Mouse (Mus musculus) gastrocnemius, adult 2 months (tissue): Measurements from ENCODE around the gene Paxx. TPM values are rescaled to one million over a fixed set of nuclear protein-coding genes. Genes with fewer than 3 reads are reported as not detected.

Experiments used
- DNase-seq: peaks from one replicate; pipeline ENCODE4 v3.0.0; 2022
- H3K27ac ChIP-seq: fragments of 200-600 bp; 2 replicates; pipeline ENCODE4 v1.8.1; 2022; ENCODE audit warnings: mild to moderate bottlenecking
- H3K4me3 ChIP-seq: fragments of 200-600 bp; 2 replicates; pipeline ENCODE4 v1.8.1; 2022; ENCODE audit warnings: mild to moderate bottlenecking, moderate library complexity
- CTCF ChIP-seq: fragments of 200-600 bp; IDR thresholded peaks from 2 replicates; pipeline ENCODE4 v1.8.1; 2022; ENCODE audit warnings: antibody characterized with exemption, mild to moderate bottlenecking, moderate library complexity
- intact Hi-C: fragments of 180-260 bp; cut with DNase I; formaldehyde crosslinking; loops from one replicate; pipeline ENCODE4 v1.15.1; 2025
- total RNA-seq, 2 experiments: library from RNA; stranded (reverse); gene quantifications; 2 replicates each; pipeline ENCODE4 v1.2.3; 2021

Gene Paxx
- total RNA-seq, 2 experiments from 2014 or later, result 13.6 to 14.4 TPM

DNA sequence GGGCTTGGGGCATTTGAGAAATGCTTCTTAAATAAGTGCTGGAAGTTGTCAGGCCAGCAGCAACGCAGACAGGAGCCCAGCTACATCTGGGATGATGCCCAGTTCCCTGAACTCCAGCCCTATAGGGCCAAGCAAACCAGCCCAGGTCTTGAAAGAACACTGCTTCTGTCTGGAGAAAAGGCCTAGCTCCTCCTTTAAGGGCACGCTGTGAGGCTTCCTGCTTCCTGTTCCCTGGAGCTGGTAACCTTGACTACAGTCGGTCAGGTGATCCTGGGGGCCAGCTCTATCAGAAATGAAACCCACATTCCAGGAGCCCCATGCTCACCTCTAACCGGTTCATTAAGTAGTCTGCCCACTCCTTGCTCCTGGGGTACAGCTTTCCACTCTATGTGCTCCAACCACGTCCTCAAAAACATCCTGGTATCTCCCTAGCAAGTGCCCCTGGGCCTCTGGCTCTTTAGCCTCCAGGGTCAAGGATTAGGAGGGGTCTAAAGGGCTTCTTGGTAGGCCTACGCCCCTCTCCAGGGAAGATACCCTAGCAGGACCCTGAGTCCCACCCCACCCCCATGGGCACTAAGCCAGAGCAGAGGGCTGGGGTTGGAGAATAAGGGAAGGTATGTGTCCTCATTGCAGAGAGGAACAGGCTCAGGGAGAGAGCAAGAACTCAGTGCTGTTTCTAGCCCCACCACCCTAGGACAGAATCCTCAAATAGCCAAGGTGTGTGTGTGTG lies 37.1 kb upstream of the Paxx start:
- no peak for DNase-seq
- no peak overlapping the region for H3K4me3 ChIP-seq
- intact Hi-C loops, result no loop called here
- TF ChIP-seq CTCF, result no peak
- no peak overlapping the region for H3K27ac ChIP-seq

DNA sequence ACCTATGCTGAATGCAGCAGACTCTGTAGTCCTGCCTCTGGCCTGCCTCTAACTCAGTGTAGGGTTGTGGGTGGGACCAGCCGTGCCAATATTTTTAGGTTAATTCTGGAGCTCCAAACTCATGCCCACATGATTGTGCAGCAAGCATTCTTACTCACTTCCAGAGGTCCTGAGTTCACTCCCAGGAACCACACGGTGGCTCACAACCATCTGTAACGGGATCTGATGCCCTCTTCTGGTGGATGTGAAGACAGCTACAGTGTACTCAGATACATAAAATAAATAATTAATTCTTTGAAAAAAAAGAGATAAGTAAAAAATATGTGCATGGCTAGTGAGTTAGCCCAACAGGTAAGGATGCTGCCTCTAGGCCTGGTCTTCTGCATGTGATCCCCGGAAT lies 35.6 kb upstream of the Paxx start:
- Histone ChIP-seq H3K4me3 (no peak overlapping the region), H3K27ac (no peak overlapping the region)
- no peak for DNase-seq
- intact Hi-C loops, result no loop called here
- peak; percentile 58 for TF ChIP-seq CTCF

DNA sequence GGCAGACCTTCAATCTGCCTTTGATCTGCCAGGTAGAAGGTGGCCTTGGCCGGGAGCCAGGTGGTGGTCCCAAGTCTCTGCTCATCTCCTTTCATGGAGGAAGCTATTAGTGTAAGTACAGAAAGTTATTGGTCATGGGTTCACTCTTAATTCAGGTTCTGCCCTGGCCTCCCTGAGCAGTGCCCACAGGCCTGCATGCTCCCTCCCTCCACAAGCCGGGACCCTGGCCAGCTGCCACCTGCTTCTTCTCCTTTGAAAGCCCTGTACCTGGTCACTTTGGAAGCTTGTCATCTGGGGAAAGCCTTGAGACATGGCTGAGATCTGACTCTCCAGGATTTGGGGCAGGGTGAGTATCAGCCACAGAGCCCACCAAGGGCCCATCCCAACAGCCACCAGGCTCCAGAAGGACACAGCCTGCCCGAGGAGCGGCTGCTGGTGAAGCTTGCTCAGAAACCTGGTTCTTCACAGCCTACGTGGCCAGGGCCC lies 32.6 kb upstream of the Paxx start, which contains the start of gene Lcn12:
Lcn12 (minus strand) TSS at position 436 of the 486 bp plus-strand sequence.
- Histone ChIP-seq H3K4me3 (no peak within 1 kb of the TSS), H3K27ac (no peak within 1 kb of the TSS)
- no peak for TF ChIP-seq CTCF
- intact Hi-C loops, result no loop called here
- DNase-seq, result no peak

DNA sequence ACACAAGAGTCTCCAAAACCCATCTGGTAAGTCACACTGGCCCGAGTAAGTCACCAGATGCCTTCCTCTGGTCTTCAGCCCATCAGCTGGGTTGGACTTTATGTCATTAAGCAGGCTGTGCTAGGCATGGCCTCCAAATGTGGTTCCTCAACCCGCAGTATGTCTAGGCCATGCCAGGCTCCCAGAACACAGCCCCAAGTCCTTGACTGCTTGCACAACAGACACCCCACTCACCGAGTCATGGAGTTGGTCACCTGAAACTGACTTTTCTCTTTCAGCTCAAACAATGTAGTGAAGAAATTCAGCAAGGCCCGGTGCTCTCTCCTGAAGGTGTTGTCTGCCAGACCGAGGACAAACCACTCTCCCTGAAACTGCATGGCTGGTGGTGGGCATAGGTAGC lies 32.1 kb upstream of the Paxx start:
- DNase-seq, result no peak
- intact Hi-C loops, result no loop called here
- no peak overlapping the region for H3K27ac ChIP-seq
- no peak for TF ChIP-seq CTCF
- H3K4me3 ChIP-seq, result no peak overlapping the region

DNA sequence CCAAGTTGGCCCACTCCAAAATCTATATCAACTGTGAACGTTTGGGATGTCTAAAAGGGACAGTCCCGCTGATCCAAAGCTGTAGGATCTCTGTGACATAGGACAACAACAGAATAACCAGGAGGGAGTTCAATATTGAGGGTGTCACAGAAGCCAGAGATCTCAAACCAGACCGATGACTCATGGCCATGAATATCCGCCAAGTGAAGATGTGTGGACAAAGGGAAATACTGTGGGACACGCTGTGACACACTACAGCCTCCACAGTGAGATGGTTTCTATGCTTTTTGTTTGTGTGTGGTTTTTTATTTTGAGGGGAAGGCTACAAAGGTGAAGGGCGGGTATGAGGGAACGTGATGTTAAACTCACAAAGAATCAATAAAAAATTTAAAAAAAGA lies 27.8 kb upstream of the Paxx start:
- no peak for DNase-seq
- Histone ChIP-seq H3K4me3 (no peak overlapping the region), H3K27ac (no peak overlapping the region)
- intact Hi-C loops, result no loop called here
- TF ChIP-seq CTCF, result no peak

DNA sequence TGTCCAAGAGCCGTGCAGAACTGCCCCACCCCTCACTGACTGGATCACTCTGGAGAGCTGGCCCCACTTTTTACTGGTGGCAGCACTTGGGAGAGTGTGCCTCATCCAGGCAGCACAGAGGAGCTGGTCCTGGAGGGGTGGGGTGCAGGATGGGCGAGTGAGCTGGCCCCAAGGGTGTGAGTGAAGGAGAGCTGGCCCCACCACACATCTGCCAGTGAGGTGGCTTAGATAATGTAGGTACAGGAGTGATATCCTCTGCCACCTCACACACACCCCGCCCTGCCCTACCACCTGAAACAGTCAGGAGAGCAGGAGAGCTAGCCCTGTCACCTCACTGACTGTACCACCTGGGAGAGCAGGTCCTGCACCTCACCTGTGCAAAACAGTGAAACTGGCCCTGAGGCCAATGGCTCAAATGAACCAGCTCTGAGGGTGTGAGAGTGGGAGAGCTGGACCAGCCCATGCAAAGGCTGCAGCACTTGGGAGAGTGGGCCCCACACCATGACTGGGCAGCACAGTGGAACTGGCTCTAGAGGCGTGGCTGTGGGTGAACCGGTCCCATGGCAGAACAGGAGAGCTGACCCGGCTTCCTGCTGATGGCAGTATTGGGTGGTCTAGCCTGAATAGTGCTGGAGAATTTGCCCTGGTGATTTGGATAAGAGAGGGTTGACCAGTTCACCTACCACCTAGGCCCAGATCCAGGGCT lies 27.2 kb upstream of the Paxx start:
- DNase-seq, result no peak
- no peak for TF ChIP-seq CTCF
- intact Hi-C loops, result no loop called here
- no peak overlapping the region for H3K4me3 ChIP-seq
- H3K27ac ChIP-seq, result no peak overlapping the region

DNA sequence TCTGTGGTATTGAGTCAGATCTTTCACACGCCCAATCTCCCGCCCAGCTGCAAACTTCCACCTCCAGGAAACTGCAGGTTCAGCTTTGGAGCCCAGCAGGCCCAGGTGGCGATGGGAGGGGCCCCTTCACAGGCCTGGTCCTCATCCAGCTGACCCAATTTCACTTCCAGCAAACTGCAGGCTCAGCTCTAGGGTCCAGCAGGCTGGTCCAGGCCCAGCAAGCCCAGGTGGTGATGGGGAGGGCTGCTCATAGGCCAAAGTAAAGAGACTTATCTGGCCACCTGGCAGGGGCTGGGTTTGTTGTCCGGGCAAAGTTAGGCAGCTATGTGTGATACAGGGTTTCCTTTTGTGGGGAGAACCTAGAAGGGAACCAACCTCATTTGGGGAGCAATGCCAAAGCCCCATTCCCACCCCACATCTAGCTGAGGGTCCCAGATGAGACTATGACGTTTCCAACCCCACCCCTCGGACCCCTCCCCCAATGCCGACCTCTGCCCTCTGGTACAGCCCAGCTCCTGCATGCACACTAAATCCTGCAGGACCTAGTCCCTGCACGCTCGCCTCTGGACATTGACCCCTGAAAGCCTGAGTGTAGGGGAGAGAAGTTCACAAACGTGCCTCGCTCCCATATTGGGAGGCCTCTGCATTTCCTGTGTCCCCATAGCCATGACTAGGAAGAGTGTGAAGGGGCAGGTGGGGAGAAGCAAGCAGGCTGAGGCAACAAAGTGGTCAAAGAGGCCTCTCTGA lies 24.2 kb upstream of the Paxx start:
- no peak for TF ChIP-seq CTCF
- Histone ChIP-seq H3K27ac (no peak overlapping the region), H3K4me3 (no peak overlapping the region)
- intact Hi-C loops, result no loop called here
- DNase-seq, result peak; percentile 68

DNA sequence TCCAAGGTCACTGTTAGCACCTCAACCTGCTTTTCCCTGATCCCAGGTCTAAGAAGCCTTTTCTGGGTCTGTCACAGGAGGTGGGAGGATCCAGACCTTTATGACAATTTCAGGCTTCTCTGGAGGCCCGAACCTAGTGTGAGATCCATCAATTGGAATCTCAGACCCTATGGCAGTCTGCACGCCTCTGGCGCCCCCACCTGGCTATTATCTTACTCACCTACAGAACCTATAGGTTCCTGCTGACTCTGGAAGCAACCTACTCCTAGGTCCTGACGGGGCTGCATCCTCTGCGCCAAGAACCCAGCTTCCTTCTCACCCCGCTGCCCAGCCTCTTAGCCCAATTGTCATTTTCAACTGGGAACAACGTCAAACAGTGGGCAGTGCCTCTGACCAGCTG lies 22.1 kb upstream of the Paxx start:
- no peak for DNase-seq
- peak; percentile 62 for TF ChIP-seq CTCF
- intact Hi-C loops, result loop anchor here (1.0 kb wide), 1 partner anchor 61 kb away; no protein-coding TSS in a partner anchor
- Histone ChIP-seq H3K27ac (no peak overlapping the region), H3K4me3 (no peak overlapping the region)

DNA sequence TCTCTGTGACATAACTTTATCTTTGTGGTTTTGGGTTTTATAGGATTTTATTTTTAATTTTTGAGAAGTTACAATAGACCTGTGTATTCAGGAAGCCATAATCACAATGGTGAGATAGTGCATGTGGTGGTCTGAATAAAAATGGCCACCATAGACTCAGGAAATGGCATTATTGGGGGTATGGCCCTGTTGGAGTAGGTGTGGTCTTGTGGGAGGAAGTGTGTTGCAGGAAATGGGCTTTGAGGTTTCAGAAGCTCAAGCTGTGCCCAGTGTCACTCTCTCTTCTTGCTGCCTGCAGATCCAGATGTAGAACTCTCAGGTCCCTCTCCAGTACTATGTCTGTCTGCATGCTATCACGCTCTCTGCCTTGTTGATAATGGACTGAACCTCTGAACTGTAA lies 19.6 kb upstream of the Paxx start:
- no peak for DNase-seq
- H3K4me3 ChIP-seq, result no peak overlapping the region
- intact Hi-C loops, result no loop called here
- TF ChIP-seq CTCF, result no peak
- H3K27ac ChIP-seq, result no peak overlapping the region

DNA sequence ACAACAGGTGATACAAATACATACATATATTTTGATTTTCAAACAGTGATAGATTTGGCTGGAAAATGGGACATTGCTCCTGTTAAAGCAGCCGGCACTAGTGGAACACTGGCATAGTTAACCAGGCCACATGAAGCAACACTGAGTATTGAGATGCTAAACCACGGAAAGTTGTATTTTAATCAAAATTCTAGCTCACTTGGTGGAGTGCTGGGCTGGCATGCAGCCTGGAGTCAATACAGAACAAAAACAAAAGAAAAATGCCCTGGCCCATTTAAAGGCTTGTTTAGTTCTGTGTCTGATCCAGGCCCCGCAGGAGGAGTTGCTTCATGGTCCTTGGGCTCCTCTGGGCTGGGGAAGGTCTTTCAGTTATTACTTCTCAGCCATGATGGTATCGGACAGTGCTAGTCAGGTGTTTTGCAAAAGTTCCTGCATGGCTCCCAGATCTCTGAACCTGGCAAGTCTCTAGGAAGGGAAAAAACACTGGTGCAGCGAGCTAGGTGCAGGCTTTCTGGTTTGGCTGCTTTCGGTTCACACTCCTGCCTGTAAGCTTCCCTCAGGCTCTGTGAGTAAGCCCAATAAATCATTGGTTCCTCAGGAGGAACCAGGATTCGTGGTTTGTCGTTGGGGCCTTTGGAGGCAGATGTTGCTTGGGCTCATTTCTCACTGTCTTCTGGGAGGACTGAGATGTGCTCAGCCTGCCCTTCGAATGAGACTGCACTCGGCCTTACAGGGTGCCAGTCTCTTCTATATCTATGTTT lies 18.8 kb upstream of the Paxx start:
- no peak overlapping the region for H3K4me3 ChIP-seq
- no peak for DNase-seq
- no peak overlapping the region for H3K27ac ChIP-seq
- TF ChIP-seq CTCF, result no peak
- intact Hi-C loops, result no loop called here

DNA sequence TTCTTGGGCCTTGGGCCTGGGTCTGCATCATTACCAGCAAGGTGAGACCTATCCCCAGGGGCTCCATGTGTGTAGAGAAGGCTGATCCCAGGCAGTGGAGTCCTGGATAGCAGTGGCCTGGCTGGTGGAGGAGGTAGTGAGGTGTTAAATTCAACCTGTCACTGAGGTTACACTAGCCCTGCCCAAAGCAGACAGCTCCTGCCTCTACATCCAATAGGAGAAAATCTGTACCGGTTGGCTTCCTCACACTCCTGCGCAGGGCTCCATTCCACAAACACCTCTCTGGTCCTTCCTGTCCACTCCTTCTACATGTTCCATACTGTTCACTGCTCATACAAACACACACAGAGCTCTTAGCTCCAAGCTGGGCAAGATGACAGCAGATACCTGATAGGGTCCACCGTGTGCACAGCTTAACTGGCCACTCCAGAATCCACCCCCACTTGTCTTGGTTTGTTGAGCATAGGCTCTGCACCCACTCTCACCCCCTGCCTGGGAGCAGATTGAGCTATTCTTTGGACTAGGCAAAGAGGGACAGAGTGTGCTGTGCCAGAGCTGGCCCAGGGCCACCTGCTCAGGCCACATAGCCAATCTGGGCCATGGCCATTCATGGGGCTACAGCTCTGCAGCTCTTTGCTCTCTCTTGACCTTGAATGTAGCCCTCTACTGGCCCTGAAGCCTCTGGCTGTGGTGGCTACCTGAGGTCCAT lies 17.2 kb upstream of the Paxx start:
- no peak for TF ChIP-seq CTCF
- intact Hi-C loops, result no loop called here
- DNase-seq, result peak; percentile 81
- Histone ChIP-seq H3K27ac (peak overlapping the region; percentile 50), H3K4me3 (no peak overlapping the region)

DNA sequence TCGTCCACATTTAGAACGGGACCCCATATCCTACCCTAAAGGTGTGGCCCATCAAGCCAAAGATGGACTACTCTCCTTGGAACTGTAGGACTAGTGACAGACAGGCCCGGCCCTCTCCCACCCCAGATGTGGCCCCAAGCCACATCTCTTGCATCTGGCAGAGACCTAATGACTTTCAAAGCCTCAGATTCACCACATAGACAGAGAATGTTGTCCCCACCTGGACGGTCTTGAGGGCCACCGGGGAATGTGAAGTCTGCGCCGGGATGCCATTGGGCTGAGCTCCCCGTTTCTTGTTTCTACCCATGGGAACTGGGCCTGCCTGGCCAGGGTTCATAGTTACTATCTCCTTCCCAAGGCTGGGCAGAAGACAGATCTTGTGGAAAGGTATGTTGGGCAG lies 16.6 kb upstream of the Paxx start:
- no peak overlapping the region for H3K4me3 ChIP-seq
- no peak for DNase-seq
- H3K27ac ChIP-seq, result peak overlapping the region; percentile 50; the same call in 1 of the 2 replicates
- no peak for TF ChIP-seq CTCF
- intact Hi-C loops, result no loop called here
